Mouse (Mus musculus) frontal cortex, postnatal 10 days (tissue): Measurements from ENCODE around the gene Gcm2.

Experiments
- DNase-seq, 2 experiments: peaks; one replicate each; pipeline ENCODE4 v3.0.0; 2022; ENCODE audit warnings: low spot score in 2 of 2, mixed read lengths in 1 of 2

The Gcm2 gene

GRCm38 (mm10) chr13:41079859-41080258 is 31.0 kb downstream of the Gcm2 start:
- no peak for DNase-seq

GRCm38 (mm10) chr13:41079421-41079780 is 31.4 kb downstream of the Gcm2 start, which contains the start of gene Mak:
TSS of gene Mak (minus strand) at chr13:41079706.
- DNase-seq = peak; percentile 45 to 62

- DNase-seq = peak in 1 of 2 experiments; percentile 13
Measured at GRCm38 (mm10) chr13:41078690-41079420, 32.0 kb downstream of the Gcm2 start.

- DNase-seq = no peak
Measured at GRCm38 (mm10) chr13:41077921-41078320, 32.9 kb downstream of the Gcm2 start.

GRCm38 (mm10) chr13:41073819-41074218 is 37.0 kb downstream of the Gcm2 start:
- DNase-seq = no peak

- DNase-seq = no peak
Measured at GRCm38 (mm10) chr13:41071617-41072016, 39.2 kb downstream of the Gcm2 start.

- no peak for DNase-seq
Measured at GRCm38 (mm10) chr13:41067618-41068017, 43.2 kb downstream of the Gcm2 start.

GRCm38 (mm10) chr13:41051965-41052364 is 58.9 kb downstream of the Gcm2 start:
- DNase-seq = no peak
